Mouse (Mus musculus) myocyte (in vitro differentiated cells): ENCODE data around the gene Ncor2.

Source experiments
- MAX ChIP-seq: IDR thresholded peaks from one replicate; pipeline ENCODE4 v1.6.1; 2011; ENCODE audit warnings: low read depth, mild to moderate bottlenecking, control low read depth
- USF1 ChIP-seq: IDR thresholded peaks from one replicate; pipeline ENCODE4 v1.6.1; 2011; ENCODE audit warnings: low read depth, mild to moderate bottlenecking, control low read depth, moderate library complexity

GRCm38 (mm10) chr5:125221868-125222267, 42.8 kb upstream of the Ncor2 start:
- TF ChIP-seq MAX, result no peak
- TF ChIP-seq USF1, result no peak
